Mouse (Mus musculus) liver, embryonic 16.5 days (tissue): ENCODE measurements around the gene Notch1. TPM values are rescaled to one million over a fixed set of nuclear protein-coding genes. Genes with fewer than 3 reads are reported as not detected.

ENCODE experiments used
- ATAC-seq: fragments of 200-750 bp; cut with Nextera tagmentation; 2 replicates; pipeline ENCODE4 v1.8.0; 2017; ENCODE audit warnings: low read depth, mild to moderate bottlenecking, moderate number of reproducible peaks, moderate library complexity
- H3K27ac ChIP-seq: fragments of 300-500 bp; sonication (generic); 2 replicates; pipeline ENCODE4 v1.5.1; 2014; ENCODE audit warnings: mild to moderate bottlenecking, low read length
- H3K27me3 ChIP-seq: fragments of 300-500 bp; sonication (generic); 2 replicates; pipeline ENCODE4 v1.6.1; 2014; ENCODE audit warnings: low read depth, low read length, mixed read lengths; ENCODE audit not compliant: control insufficient read depth, insufficient read depth
- H3K36me3 ChIP-seq: fragments of 300-500 bp; sonication (generic); 2 replicates; pipeline ENCODE4 v1.6.1; 2014; ENCODE audit warnings: mild to moderate bottlenecking; ENCODE audit not compliant: control insufficient read depth, insufficient read depth
- H3K4me1 ChIP-seq: fragments of 300-500 bp; sonication (generic); 2 replicates; pipeline ENCODE4 v1.6.1; 2014; ENCODE audit warnings: low read depth, low read length, mixed read lengths; ENCODE audit not compliant: control insufficient read depth
- H3K4me2 ChIP-seq: fragments of 300-500 bp; sonication (generic); 2 replicates; pipeline ENCODE4 v1.6.1; 2014; ENCODE audit warnings: low read depth, low read length, mixed read lengths
- H3K4me3 ChIP-seq: fragments of 300-500 bp; sonication (generic); 2 replicates; pipeline ENCODE4 v1.5.1; 2014; ENCODE audit warnings: low read depth, mild to moderate bottlenecking, low read length
- H3K9ac ChIP-seq: fragments of 300-500 bp; sonication (generic); 2 replicates; pipeline ENCODE4 v1.6.1; 2014; ENCODE audit warnings: low read depth, low read length
- H3K9me3 ChIP-seq: fragments of 300-500 bp; sonication (generic); replicated peaks from 2 replicates; pipeline ENCODE4 v1.6.1; 2016; ENCODE audit warnings: low read length; ENCODE audit not compliant: control insufficient read depth
- WGBS: fragments of 180-500 bp; shearing (Covaris S2); extraction: QIAGEN DNeasy Blood & Tissue Kit; methylation state at CpG from one replicate; pipeline ENCODE4 v1.1.7; 2014; ENCODE audit not compliant: insufficient replicate concordance; 5-methylcytosine and 5-hydroxymethylcytosine counted together
- polyA plus RNA-seq: library from polyadenylated mRNA; unstranded; fragments of >200 nt; fragmentation: Nextera tagmentation; extraction: Ambion mirVana; gene quantifications from 2 replicates; pipeline ENCODE4 v1.2.1, GENCODE M21; 2015

The Notch1 gene
- polyA plus RNA-seq, 1 experiment from 2014 or later, result 2.8 TPM

DNA sequence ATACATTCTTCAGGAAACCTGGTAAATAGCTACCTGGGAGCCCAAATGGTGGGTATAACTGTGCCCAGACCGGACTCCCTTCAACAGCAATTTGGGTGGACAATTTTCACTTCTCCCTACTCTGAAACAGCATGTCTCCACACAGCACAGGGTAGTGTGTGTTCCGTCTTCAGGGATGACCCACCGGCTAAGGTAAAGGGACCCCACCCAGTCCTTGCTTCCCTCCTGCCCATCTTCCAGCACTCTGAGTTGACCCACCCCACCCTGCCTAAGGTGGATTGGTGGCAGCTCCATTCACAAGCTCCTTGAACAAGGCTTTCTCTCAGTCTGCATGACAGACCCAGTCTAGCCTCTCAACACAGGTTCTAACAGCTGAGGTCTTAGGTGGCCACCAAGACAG, 33.6 kb downstream of the Notch1 start:
- no peak overlapping the region for H3K4me3 ChIP-seq
- no peaks in the 10 kb centered on the region for H3K27me3 ChIP-seq
- H3K9me3 ChIP-seq, result no peaks in the 10 kb centered on the region
- peak overlapping the region; percentile 37 for H3K4me2 ChIP-seq
- 48% methylated on average over 3 of the region's 3 CpGs for WGBS
- no peak for ATAC-seq
- peak overlapping the region; percentile 76 for H3K27ac ChIP-seq
- peaks cover 38% of the 10 kb centered on the region for H3K4me1 ChIP-seq
- H3K36me3 ChIP-seq, result peaks cover 5% of the 10 kb centered on the region
- H3K9ac ChIP-seq, result no peak overlapping the region

DNA sequence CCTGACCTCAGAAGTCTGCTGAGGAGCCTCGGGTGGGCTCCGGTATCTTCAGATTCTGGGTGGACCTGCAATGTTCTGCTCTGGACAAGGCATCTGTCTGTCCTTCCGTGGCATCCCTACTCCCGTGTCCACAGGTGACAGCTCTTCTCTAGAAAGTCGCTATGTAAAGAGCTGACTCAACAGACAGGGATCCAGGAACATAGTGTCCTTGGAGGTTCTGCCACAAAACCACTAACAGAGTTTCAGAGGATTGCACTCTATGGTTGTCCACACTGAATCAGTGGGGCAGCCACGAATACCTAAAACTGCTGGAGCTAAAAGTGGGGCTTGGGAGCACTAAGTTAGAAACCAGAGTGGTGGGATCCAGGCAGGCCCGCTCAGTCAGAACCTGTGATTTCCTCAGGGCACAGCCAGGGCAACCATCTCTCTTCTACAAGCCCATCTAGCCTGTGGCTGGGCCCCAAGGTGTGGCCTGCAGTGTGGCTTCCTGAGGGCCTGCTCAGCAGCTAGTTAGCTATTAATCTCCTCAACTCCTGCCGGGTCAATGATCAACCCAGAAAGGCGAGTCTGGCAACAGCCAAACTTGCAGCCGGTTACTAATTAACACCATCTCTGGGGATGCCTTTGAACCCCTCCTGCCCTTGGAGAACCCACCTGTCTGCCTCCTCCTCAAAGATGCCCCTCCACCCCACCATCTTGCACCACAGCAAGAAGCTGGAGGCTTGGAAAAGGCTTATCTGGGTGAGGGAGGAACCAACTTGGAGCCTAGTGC, 34.6 kb downstream of the Notch1 start:
- peak overlapping the region; percentile 76 for H3K27ac ChIP-seq
- no peaks in the 10 kb centered on the region for H3K27me3 ChIP-seq
- no peak overlapping the region for H3K4me2 ChIP-seq
- H3K9me3 ChIP-seq, result no peaks in the 10 kb centered on the region
- H3K9ac ChIP-seq, result no peak overlapping the region
- H3K4me1 ChIP-seq, result peaks cover 37% of the 10 kb centered on the region
- peaks cover 5% of the 10 kb centered on the region for H3K36me3 ChIP-seq
- ATAC-seq, result peak; percentile 74
- 56% methylated on average over 10 of the region's 10 CpGs for WGBS
- H3K4me3 ChIP-seq, result no peak overlapping the region

DNA sequence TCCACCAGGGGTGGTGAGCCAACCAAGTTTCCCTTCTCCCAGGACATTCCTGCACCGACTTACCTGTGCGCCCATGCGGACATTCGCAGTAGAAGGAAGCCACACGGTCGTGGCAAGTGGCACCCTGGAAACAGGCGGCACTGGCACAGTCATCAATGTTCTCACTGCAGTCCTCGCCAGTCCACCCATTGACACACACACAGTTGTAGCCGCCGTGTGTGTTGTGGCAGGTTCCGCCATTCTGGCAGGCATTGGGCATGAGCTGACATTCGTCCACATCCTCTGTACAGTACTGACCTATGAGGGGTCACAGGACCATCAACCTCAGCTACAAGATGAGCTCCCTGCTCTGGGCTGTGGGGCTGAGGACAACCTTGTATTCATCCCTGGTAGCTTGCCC, 35.6 kb downstream of the Notch1 start:
- no peaks in the 10 kb centered on the region for H3K9me3 ChIP-seq
- no peaks in the 10 kb centered on the region for H3K27me3 ChIP-seq
- no peak overlapping the region for H3K27ac ChIP-seq
- no peak overlapping the region for H3K4me2 ChIP-seq
- H3K9ac ChIP-seq, result no peak overlapping the region
- 73% methylated on average over 12 of the region's 12 CpGs for WGBS
- H3K36me3 ChIP-seq, result peaks cover 6% of the 10 kb centered on the region
- peaks cover 29% of the 10 kb centered on the region for H3K4me1 ChIP-seq
- no peak for ATAC-seq
- no peak overlapping the region for H3K4me3 ChIP-seq

DNA sequence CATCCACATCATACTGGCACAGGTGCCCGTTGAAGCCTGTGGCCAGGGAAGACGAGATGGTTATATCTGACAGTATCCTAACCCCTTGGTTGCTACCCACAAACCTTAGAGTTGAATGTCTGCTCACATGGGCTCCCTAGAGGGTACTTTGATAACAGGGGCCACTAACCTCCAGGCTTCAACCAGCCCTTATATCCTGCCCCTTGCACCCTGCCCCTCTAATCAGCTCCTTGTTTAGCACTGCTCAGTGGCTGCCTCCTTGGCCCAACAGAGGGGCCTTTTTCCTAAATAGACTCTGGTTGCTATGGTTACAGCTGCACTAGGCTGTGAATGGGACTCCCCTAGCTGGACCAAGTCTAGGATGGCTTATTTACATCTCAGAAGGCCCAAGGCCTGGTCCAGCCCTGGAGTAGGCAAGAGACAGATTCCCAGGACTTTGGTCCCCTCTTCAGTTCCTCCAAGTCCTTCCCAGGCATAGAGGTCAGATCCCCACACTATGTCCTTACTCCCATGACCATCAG, 37.7 kb downstream of the Notch1 start:
- 45% methylated on average over 2 of the region's 2 CpGs for WGBS
- H3K27ac ChIP-seq, result no peak overlapping the region
- H3K4me2 ChIP-seq, result no peak overlapping the region
- peaks cover 25% of the 10 kb centered on the region for H3K4me1 ChIP-seq
- ATAC-seq, result no peak
- no peak overlapping the region for H3K9ac ChIP-seq
- H3K9me3 ChIP-seq, result no peaks in the 10 kb centered on the region
- no peak overlapping the region for H3K4me3 ChIP-seq
- no peaks in the 10 kb centered on the region for H3K27me3 ChIP-seq
- H3K36me3 ChIP-seq, result peaks cover 7% of the 10 kb centered on the region

DNA sequence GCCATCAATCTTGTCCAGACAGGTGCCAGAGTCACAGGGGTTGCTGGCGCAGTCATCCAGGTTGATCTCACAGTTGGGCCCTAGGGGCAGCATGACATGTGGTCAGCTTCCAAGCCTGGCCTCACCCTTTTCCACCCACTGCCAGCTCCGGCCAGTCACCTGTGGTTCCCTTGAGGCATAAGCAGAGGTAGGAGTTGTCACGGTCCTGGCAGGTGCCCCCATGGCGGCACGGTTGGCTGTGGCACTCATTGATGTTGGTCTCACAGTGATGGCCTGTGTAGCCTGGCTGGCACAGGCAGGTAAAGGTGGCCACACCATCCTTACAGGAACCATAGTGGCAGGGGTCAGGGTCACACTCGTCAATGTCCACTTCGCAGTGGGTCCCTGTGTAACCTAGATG, 38.6 kb downstream of the Notch1 start:
- Histone ChIP-seq H3K27me3 (no peaks in the 10 kb centered on the region), H3K4me1 (peaks cover 17% of the 10 kb centered on the region), H3K4me2 (no peak overlapping the region), H3K4me3 (no peak overlapping the region), H3K27ac (no peak overlapping the region), H3K9ac (no peak overlapping the region), H3K36me3 (peaks cover 9% of the 10 kb centered on the region), H3K9me3 (no peaks in the 10 kb centered on the region)
- 78% methylated on average over 7 of the region's 7 CpGs for WGBS
- ATAC-seq, result no peak

- Histone ChIP-seq H3K4me3 (peak overlapping the region; percentile 3), H3K4me2 (no peak overlapping the region; the same call in 1 of the 2 replicates), H3K27me3 (no peaks in the 10 kb centered on the region), H3K9me3 (no peaks in the 10 kb centered on the region), H3K4me1 (peaks cover 3% of the 10 kb centered on the region; the same call in 1 of the 2 replicates), H3K27ac (peak overlapping the region; percentile 48), H3K36me3 (peaks cover 9% of the 10 kb centered on the region), H3K9ac (no peak overlapping the region)
- 46% methylated on average over 13 of the region's 13 CpGs for WGBS
- ATAC-seq, result no peak
Observed at GRCm38 (mm10) chr2:26475505-26476430, 40.7 kb downstream of the Notch1 start.

DNA sequence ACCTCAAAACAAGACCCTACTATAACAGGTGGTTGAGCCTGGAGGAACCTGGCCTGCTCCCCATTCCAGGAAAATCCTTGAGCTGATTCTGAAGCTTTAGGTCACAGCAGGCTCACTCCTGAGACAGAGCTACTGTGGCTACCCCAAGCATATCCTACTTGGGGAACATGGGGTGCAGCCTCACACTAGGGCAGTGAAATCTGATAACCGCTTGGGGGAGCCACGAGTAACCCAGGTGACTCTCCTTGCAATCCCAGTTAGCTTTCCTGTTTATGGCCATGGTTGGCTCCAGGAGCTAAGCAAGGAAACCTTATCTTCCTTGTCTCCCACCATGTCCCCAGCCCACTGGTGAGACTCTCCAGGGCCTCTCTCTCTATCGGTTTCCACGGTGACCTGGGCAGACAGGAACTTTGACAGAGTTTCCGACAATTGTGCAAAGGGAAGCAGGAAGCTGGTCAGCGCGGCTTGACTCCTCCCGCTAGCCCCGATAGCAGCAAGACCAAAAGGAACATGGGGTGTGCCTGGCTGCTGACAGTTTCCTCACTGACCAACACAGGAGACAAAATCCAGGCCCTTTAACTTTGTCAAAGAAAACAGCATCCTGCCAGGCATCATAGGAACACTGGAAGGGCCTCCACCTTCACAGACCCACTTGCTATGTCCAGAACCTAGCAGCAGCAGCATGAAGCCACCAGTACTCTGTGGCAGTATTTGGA, 41.5 kb downstream of the Notch1 start:
- H3K4me1 ChIP-seq, result peaks cover 3% of the 10 kb centered on the region; the same call in 1 of the 2 replicates
- H3K27me3 ChIP-seq, result no peaks in the 10 kb centered on the region
- H3K36me3 ChIP-seq, result peaks cover 9% of the 10 kb centered on the region
- 17% methylated on average over 9 of the region's 9 CpGs for WGBS
- H3K9me3 ChIP-seq, result no peaks in the 10 kb centered on the region
- H3K27ac ChIP-seq, result peak overlapping the region; percentile 9
- peak overlapping the region; percentile 7 for H3K4me3 ChIP-seq
- ATAC-seq, result peak; percentile 52
- H3K4me2 ChIP-seq, result no peak overlapping the region
- no peak overlapping the region for H3K9ac ChIP-seq

DNA sequence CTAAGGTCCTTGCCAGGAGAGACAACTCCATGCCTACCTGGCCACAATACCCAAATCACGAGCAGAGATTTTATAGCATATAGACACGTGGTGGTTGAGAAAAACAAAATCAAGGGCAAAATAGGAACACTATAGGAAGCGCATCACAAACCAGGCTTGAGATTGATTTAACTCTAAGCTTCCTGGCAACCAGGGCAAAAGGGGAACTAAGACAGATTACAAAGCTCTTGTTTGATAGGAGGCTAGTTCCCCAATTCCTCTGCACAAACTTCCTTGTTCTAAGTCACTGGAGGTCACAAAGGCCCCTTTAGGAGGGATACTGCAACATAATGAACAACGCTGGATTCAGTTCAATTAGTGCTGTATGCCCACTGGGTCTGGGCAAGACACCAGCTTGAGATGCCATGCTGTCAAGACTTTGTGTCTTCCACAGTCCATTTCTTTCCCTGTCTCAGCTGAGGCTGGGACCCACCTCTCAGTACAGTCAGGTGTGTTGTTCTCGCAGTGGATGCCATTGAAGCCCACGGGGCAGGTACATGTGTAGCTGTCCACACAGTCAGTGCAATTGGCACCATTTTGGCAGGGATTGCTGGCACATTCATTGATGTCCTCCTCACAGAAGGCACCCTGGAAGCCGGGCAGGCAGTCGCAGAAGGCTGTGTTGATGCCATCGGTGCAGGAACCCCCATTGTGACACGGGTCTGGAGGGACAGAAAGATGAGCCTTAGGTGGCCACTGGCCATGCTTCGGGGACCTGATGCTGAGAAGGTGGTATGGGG, 44.0 kb downstream of the Notch1 start:
- Histone ChIP-seq H3K36me3 (peaks cover 11% of the 10 kb centered on the region), H3K4me2 (no peak overlapping the region), H3K27me3 (no peaks in the 10 kb centered on the region), H3K4me1 (peaks cover 3% of the 10 kb centered on the region; the same call in 1 of the 2 replicates), H3K9ac (no peak overlapping the region), H3K4me3 (no peak overlapping the region), H3K27ac (no peak overlapping the region), H3K9me3 (no peaks in the 10 kb centered on the region)
- WGBS, result 49% methylated on average over 11 of the region's 11 CpGs
- no peak for ATAC-seq
